Mouse (Mus musculus) G1E (cell line): Measurements from ENCODE around the gene Pikfyve.

ENCODE experiments used
- CTCF ChIP-seq: IDR thresholded peaks from 2 replicates; pipeline ENCODE4 v1.5.1; 2012; ENCODE audit warnings: low read depth, low read length, inconsistent platforms, mixed read lengths
- GATA1 ChIP-seq: IDR thresholded peaks from 2 replicates; pipeline ENCODE4 v1.6.1; 2012; ENCODE audit warnings: borderline replicate concordance, low read length, inconsistent platforms, mixed read lengths
- TAL1 ChIP-seq: conservative IDR thresholded peaks from 2 replicates; pipeline ENCODE4 v1.6.1; 2012; ENCODE audit warnings: low read depth, low read length, inconsistent platforms, mixed read lengths

DNA sequence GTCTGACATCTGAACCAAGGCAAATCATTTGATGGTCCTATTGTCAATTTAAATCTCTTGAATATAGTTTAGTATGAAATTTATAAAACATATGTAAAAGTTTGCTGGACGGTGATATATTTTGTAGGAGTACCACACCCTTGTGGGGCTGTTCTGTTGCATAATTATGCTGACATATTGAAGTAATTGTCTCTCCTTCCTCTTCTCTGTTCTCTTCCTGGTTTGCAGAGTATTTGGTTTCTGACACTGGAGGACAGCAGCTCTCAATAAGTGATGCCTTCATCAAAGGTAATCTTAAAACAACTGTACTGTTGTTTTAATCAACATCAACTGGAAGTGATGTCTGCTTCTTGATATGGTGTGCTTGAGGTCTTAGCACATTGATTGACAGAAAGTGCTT is 44.1 kb downstream of the Pikfyve start:
- TF ChIP-seq CTCF (no peak), GATA1 (no peak), TAL1 (no peak)
